In genomic region chr11:30885171-30885871, GRCm38 (mm10) we compare ENCODE assay signal across 7 mouse cellular contexts. TPM values are rescaled to one million over a fixed set of nuclear protein-coding genes. Genes with fewer than 3 reads are reported as not detected.
DNase-seq lines count a peak whose midpoint lies in the region; ATAC-seq and TF ChIP-seq lines count a peak whose summit lies in the region.

Gene Gpr75 (plus strand): TSS chr11:30885358.
Gene Asb3 (plus strand): TSS chr11:30885416.

- 5% methylated on average over 33 of the region's 41 CpGs for WGBS in embryonic facial prominence, embryonic 14.5 days
- 4% methylated on average over 39 of the region's 41 CpGs for WGBS in intestine, postnatal 0 days

- H3K4me2 ChIP-seq in embryonic facial prominence, embryonic 14.5 days (ENCODE audit: low read depth, low read length), result peak within 1 kb of the TSS; percentile 90
- peak within 1 kb of the TSS; percentile 73 for H3K4me2 ChIP-seq in intestine, postnatal 0 days (replicated peaks; ENCODE audit: low read depth)

- intact Hi-C loops in left cerebral cortex, postnatal 14 days (cut with DNase I), result no loop called here

- no peaks in the 10 kb centered on the region for H3K9me3 ChIP-seq in embryonic facial prominence, embryonic 14.5 days (ENCODE audit: control insufficient read depth, low read length)
- no peaks in the 10 kb centered on the region for H3K9me3 ChIP-seq in intestine, postnatal 0 days (ENCODE audit: control insufficient read depth)
- no peaks in the 10 kb centered on the region for H3K9me3 ChIP-seq in megakaryocyte, embryonic 14.5 days

- no peaks in the 10 kb centered on the region for H3K27me3 ChIP-seq in embryonic facial prominence, embryonic 14.5 days (replicated peaks; ENCODE audit: control insufficient read depth, insufficient read depth, low read length)
- H3K27me3 ChIP-seq in intestine, postnatal 0 days (replicated peaks; ENCODE audit: control insufficient read depth, insufficient read depth, low read length), result 0 out of 2 replicates have a peak, but pooled peaks cover 5% of the 10 kb centered on the region
- peaks cover 12% of the 10 kb centered on the region for H3K27me3 ChIP-seq in megakaryocyte, embryonic 14.5 days (replicated peaks)

- ATAC-seq in embryonic facial prominence, embryonic 14.5 days (ENCODE audit: low read depth), result peak; percentile 95
- peak; percentile 65 for ATAC-seq in granulocyte monocyte progenitor cell, adult 5-6 weeks (replicated peaks; ENCODE audit: poor library complexity, severe bottlenecking)
- peak; percentile 63 for ATAC-seq in intestine, postnatal 0 days

- H3K9ac ChIP-seq in embryonic facial prominence, embryonic 14.5 days (ENCODE audit: low read depth, low read length), result peak within 1 kb of the TSS; percentile 66
- H3K9ac ChIP-seq in intestine, postnatal 0 days (ENCODE audit: low read depth, low read length), result peak within 1 kb of the TSS; percentile 37; the same call in 1 of the 2 replicates

- H3K27ac ChIP-seq in embryonic facial prominence, embryonic 14.5 days (replicated peaks; ENCODE audit: low read depth, low read length), result no peak within 1 kb of the TSS
- no peak within 1 kb of the TSS for H3K27ac ChIP-seq in intestine, postnatal 0 days (ENCODE audit: low read depth, low read length)

- H3K36me3 ChIP-seq in embryonic facial prominence, embryonic 14.5 days (ENCODE audit: control insufficient read depth, insufficient read depth, low read length), result peaks cover 1% of the 10 kb centered on the region; the same call in 1 of the 2 replicates
- peaks cover 2% of the 10 kb centered on the region; the same call in 1 of the 2 replicates for H3K36me3 ChIP-seq in intestine, postnatal 0 days (ENCODE audit: control insufficient read depth, insufficient read depth)
- peaks cover 11% of the 10 kb centered on the region for H3K36me3 ChIP-seq in megakaryocyte, embryonic 14.5 days (replicated peaks; ENCODE audit: low read length)

- peak within 1 kb of the TSS; percentile 51 for H3K4me3 ChIP-seq in embryonic facial prominence, embryonic 14.5 days (ENCODE audit: low read depth, low read length)
- peak within 1 kb of the TSS; percentile 41 for H3K4me3 ChIP-seq in intestine, postnatal 0 days (ENCODE audit: low read depth, low read length)
- H3K4me3 ChIP-seq in megakaryocyte, embryonic 14.5 days (replicated peaks), result peak within 1 kb of the TSS; percentile 88

- peak; percentile 36 for DNase-seq in brain, embryonic 18.5 days (ENCODE audit: low read depth, low spot score)
- peak; percentile 48 for DNase-seq in embryonic facial prominence, embryonic 14.5 days (ENCODE audit: low spot score)
- peak; percentile 43 to 71 for DNase-seq in left cerebral cortex, postnatal 14 days (ENCODE audit: low spot score in 2 of 2)
- peak; percentile 62 for DNase-seq in right cerebral cortex, postnatal 14 days

- TF ChIP-seq CTCF in intestine, postnatal 0 days (IDR thresholded peaks at IDR 0.05; ENCODE audit: low read depth), result no peak

- H3K4me1 ChIP-seq in embryonic facial prominence, embryonic 14.5 days (ENCODE audit: control insufficient read depth, insufficient read depth, low read length), result no peaks in the 10 kb centered on the region
- H3K4me1 ChIP-seq in intestine, postnatal 0 days (replicated peaks; ENCODE audit: control insufficient read depth, insufficient read depth, low read length), result no peaks in the 10 kb centered on the region
- H3K4me1 ChIP-seq in megakaryocyte, embryonic 14.5 days, result peaks cover 8% of the 10 kb centered on the region

RNA-seq across cellular contexts. Expression of gene Gpr75, which starts in this region (rescaled TPM):
- polyA plus RNA-seq in embryonic facial prominence, embryonic 14.5 days (2014; fragmentation: Nextera tagmentation; extraction: Ambion mirVana), result 0.29 and 0.39 TPM in 2 replicates
- total RNA-seq in granulocyte monocyte progenitor cell, adult 5-6 weeks (2014; fragmentation: Nextera tagmentation), result not detected in 2 replicates
- total RNA-seq in granulocyte monocyte progenitor cell, adult 5-6 weeks (2017), result not detected in 2 replicates
- polyA plus RNA-seq in intestine, postnatal 0 days (2015; fragmentation: Nextera tagmentation; extraction: Ambion mirVana), result 0.14 and 0.23 TPM in 2 replicates
- total RNA-seq in left cerebral cortex, postnatal 14 days (2021), result 1 to 10 TPM; 8.7 to 9.8 TPM
- polyA plus RNA-seq in megakaryocyte, embryonic 14.5 days (2012; ENCODE audit: insufficient read depth, low replicate concordance), result not detected in 2 replicates

RNA-seq across cellular contexts. Expression of gene Asb3, which starts in this region (rescaled TPM):
- 30.7 and 32.7 TPM in 2 replicates for polyA plus RNA-seq in embryonic facial prominence, embryonic 14.5 days (2014; fragmentation: Nextera tagmentation; extraction: Ambion mirVana)
- 13.8 and 18.5 TPM in 2 replicates for total RNA-seq in granulocyte monocyte progenitor cell, adult 5-6 weeks (2014; fragmentation: Nextera tagmentation)
- total RNA-seq in granulocyte monocyte progenitor cell, adult 5-6 weeks (2017), result 15.8 and 17.8 TPM in 2 replicates
- polyA plus RNA-seq in intestine, postnatal 0 days (2015; fragmentation: Nextera tagmentation; extraction: Ambion mirVana), result 11.1 and 11.3 TPM in 2 replicates
- 10 to 100 TPM; 15.9 to 16.6 TPM for total RNA-seq in left cerebral cortex, postnatal 14 days (2021)
- polyA plus RNA-seq in megakaryocyte, embryonic 14.5 days (2012; ENCODE audit: insufficient read depth, low replicate concordance), result 0.77 TPM in 1 of 2 replicates, not detected in the other

Comparison
In these comparisons a context has a peak if more than half of its experiments do, and no peak if none do; other contexts are left out.
1. RNA of gene Gpr75 (total RNA-seq): 8.7 to 9.8 TPM in left cerebral cortex, postnatal 14 days; not detected in granulocyte monocyte progenitor cell, adult 5-6 weeks; every median in the first group is over 4 times any median in the second.
2. Peak in every context shown above with its lines, with median percentiles within 50 percentile points of each other: DNase-seq, ATAC-seq and H3K4me3 ChIP-seq.